Mouse (Mus musculus) ES-E14 (cell line): ENCODE measurements at regions not wholly inside any gene's neighbourhood (a gene's known extent, or its start where the extent isn't known, plus 50 kb on each side); places are given as distances from the start of the nearest gene placed in this dataset.

ENCODE experiments used
- DNase-seq: peaks from one replicate; pipeline ENCODE4 v3.0.0-alpha.2; 2013; ENCODE audit warnings: low read depth, low spot score
- H3K27ac ChIP-seq: 2 replicates; pipeline ENCODE4 v1.5.1; 2012; ENCODE audit warnings: low read depth, mild to moderate bottlenecking, low read length, moderate library complexity, mixed read lengths; ENCODE audit not compliant: poor library complexity, insufficient read depth, severe bottlenecking
- H3K36me3 ChIP-seq: 2 replicates; pipeline ENCODE4 v1.6.1; 2012; ENCODE audit warnings: mild to moderate bottlenecking, low read length, moderate library complexity, mixed read lengths; ENCODE audit not compliant: control insufficient read depth, poor library complexity, insufficient read depth, severe bottlenecking
- H3K4me1 ChIP-seq, 2 experiments: fragments of 150-350 bp in 1 of 2; sonication (generic) in 1 of 2; 2 replicates each; pipeline ENCODE4 v1.6.1; 2012; ENCODE audit warnings: low read length in 2 of 2, mild to moderate bottlenecking in 1 of 2, mixed read lengths in 1 of 2; ENCODE audit not compliant: control insufficient read depth in 2 of 2, insufficient read depth in 2 of 2, poor library complexity in 1 of 2
- H3K4me3 ChIP-seq, 2 experiments: fragments of 150-350 bp in 1 of 2; sonication (generic) in 1 of 2; 2 replicates each; pipeline ENCODE4 v1.5.1; 2012; ENCODE audit warnings: low read length in 2 of 2, low read depth in 1 of 2, mild to moderate bottlenecking in 1 of 2, mixed read lengths in 1 of 2; ENCODE audit not compliant: insufficient read depth in 1 of 2, poor library complexity in 1 of 2, severe bottlenecking in 1 of 2
- H3K9ac ChIP-seq: 2 replicates; pipeline ENCODE4 v1.6.1; 2012; ENCODE audit warnings: low read depth, mild to moderate bottlenecking, low read length, mixed read lengths; ENCODE audit not compliant: poor library complexity, insufficient read depth, severe bottlenecking
- H3K9me3 ChIP-seq: fragments of 150-350 bp; sonication (generic); 2 replicates; pipeline ENCODE4 v1.6.1; 2012; ENCODE audit warnings: low read depth, mild to moderate bottlenecking, low read length; ENCODE audit not compliant: control insufficient read depth, insufficient read depth
- CHD2 ChIP-seq: IDR thresholded peaks from 2 replicates; pipeline ENCODE4 v1.6.1; 2014; ENCODE audit warnings: mild to moderate bottlenecking, low read depth, low read length, inconsistent platforms
- HCFC1 ChIP-seq: IDR thresholded peaks from 2 replicates; pipeline ENCODE4 v1.6.1; 2012; ENCODE audit warnings: low read length, inconsistent platforms, borderline replicate concordance; ENCODE audit not compliant: insufficient read depth
- MAFK ChIP-seq: IDR thresholded peaks from 2 replicates; pipeline ENCODE4 v1.6.1; 2014; ENCODE audit warnings: mild to moderate bottlenecking, low read depth, low read length, inconsistent platforms; ENCODE audit not compliant: insufficient read depth
- ZC3H11A ChIP-seq: IDR thresholded peaks from 2 replicates; pipeline ENCODE4 v1.6.1; 2012; ENCODE audit warnings: low read depth, mild to moderate bottlenecking, inconsistent platforms, low read length, borderline replicate concordance
- ZNF384 ChIP-seq: IDR thresholded peaks from 2 replicates; pipeline ENCODE4 v1.6.1; 2012; ENCODE audit warnings: low read depth, low read length, inconsistent platforms
- in situ Hi-C, 2 experiments: fragments of 600-800 bp; cut with MboI; formaldehyde crosslinking; loops; one replicate each; pipeline ENCODE4 v1.15.1; 2025; ENCODE audit warnings: low sequenced_read_pairs in 2 of 2, inconsistent platforms in 1 of 2; ENCODE audit not compliant: unreplicated experiment in 2 of 2

DNA sequence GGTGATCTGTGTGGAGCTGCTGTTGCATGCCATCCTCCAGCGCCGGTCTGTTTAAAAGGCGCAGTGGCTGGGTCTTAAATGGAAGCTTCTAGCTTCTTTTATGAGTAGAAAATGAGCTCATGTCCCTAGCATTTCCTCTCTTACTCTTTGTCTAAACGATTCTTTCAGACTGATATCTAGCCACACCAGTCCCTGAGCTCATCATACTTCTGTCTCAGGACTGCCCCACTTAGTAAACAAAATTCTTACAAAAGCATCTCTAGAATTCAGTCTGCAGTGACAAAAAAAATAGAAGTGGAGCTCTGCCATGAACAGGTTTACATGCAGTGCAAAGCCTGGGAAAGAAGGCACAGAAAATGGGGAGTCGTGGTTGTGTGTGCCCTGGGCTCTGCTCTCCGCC is 150.2 kb upstream of the Ccn2 start:
- no peaks in the 10 kb centered on the region for H3K9me3 ChIP-seq
- H3K4me3 ChIP-seq = no peak overlapping the region
- H3K9ac ChIP-seq = no peak overlapping the region
- H3K27ac ChIP-seq = no peak overlapping the region
- no peak for DNase-seq
- no peaks in the 10 kb centered on the region for H3K4me1 ChIP-seq
- TF ChIP-seq ZNF384 = no peak
- H3K36me3 ChIP-seq = no peaks in the 10 kb centered on the region
- in situ Hi-C loops = no loop called here

- DNase-seq = no peak
- no peak for TF ChIP-seq CHD2
- no peak for TF ChIP-seq HCFC1
- TF ChIP-seq ZNF384 = no peak
- no peak for TF ChIP-seq MAFK
- TF ChIP-seq ZC3H11A = no peak
- in situ Hi-C loops = no loop called here
Observed at GRCm38 (mm10) chr10:24446168-24446567, 149.1 kb upstream of the Ccn2 start.

DNA sequence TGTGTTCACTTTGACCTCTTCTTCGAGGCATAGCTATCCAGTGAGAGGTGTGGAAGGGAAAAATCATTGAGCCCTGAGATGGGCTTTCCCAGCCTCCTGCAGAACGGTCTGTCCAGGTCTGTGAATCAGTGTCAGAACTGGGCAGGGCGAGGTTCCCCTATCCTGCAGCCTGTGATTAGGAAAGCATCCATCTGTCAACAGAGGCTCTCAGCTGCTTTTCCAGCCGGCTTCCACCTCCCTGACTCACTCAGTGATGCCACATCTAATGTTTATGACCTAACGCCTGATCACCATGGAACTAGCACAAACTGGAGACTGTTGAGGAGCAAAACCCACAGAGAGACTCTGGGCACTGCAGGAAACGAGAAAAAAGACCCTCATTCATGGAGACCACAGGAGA is 148.1 kb upstream of the Ccn2 start:
- Histone ChIP-seq H3K27ac (no peak overlapping the region), H3K9me3 (no peaks in the 10 kb centered on the region), H3K9ac (no peak overlapping the region), H3K36me3 (no peaks in the 10 kb centered on the region), H3K4me3 (no peak overlapping the region), H3K4me1 (no peaks in the 10 kb centered on the region)
- no peak for DNase-seq
- no peak for TF ChIP-seq ZNF384
- TF ChIP-seq MAFK = no peak
- TF ChIP-seq ZC3H11A = no peak
- no peak for TF ChIP-seq HCFC1
- TF ChIP-seq CHD2 = no peak
- in situ Hi-C loops = no loop called here

More at GRCm38 (mm10) chr10:24446168-24446567, 149.1 kb upstream of the Ccn2 start:
- Histone ChIP-seq H3K4me1 (no peaks in the 10 kb centered on the region), H3K36me3 (no peaks in the 10 kb centered on the region), H3K4me3 (no peak overlapping the region), H3K9ac (no peak overlapping the region), H3K27ac (no peak overlapping the region), H3K9me3 (no peaks in the 10 kb centered on the region)

- H3K9me3 ChIP-seq = no peaks in the 10 kb centered on the region
- no peak for TF ChIP-seq HCFC1
- TF ChIP-seq ZNF384 = no peak
- TF ChIP-seq MAFK = no peak
- TF ChIP-seq ZC3H11A = no peak
- no peak for TF ChIP-seq CHD2
- DNase-seq = no peak
- H3K4me3 ChIP-seq = no peak overlapping the region
- H3K4me1 ChIP-seq = no peaks in the 10 kb centered on the region
- no peak overlapping the region for H3K27ac ChIP-seq
- H3K9ac ChIP-seq = no peak overlapping the region
- no peaks in the 10 kb centered on the region for H3K36me3 ChIP-seq
- in situ Hi-C loops = no loop called here
Observed at GRCm38 (mm10) chr10:24448001-24448561, 147.2 kb upstream of the Ccn2 start.

- Histone ChIP-seq H3K36me3 (no peaks in the 10 kb centered on the region), H3K4me3 (no peak overlapping the region), H3K9ac (no peak overlapping the region), H3K27ac (no peak overlapping the region), H3K4me1 (no peaks in the 10 kb centered on the region), H3K9me3 (no peaks in the 10 kb centered on the region)
- no peak for DNase-seq
- TF ChIP-seq HCFC1 = no peak
- no peak for TF ChIP-seq CHD2
- no peak for TF ChIP-seq ZNF384
- no peak for TF ChIP-seq MAFK
- no peak for TF ChIP-seq ZC3H11A
- in situ Hi-C loops = no loop called here
Observed at GRCm38 (mm10) chr10:24453507-24453906, 141.7 kb upstream of the Ccn2 start.
